Mouse (Mus musculus) forebrain, embryonic 10.5 days (tissue): Measurements from ENCODE around the gene Cd248. TPM values are rescaled to one million over a fixed set of nuclear protein-coding genes. Genes with fewer than 3 reads are reported as not detected.
"Not testable (repeated sequence)": the region's sequence is repeated elsewhere in the genome, so short reads cannot be mapped to it uniquely, and the experiment has no call there.

Experiments
- DNase-seq: peaks from one replicate; pipeline ENCODE4 v3.0.0-alpha.2; 2017; ENCODE audit warnings: low spot score; ENCODE audit errors: extremely low spot score
- H3K27ac ChIP-seq: fragments of 300-500 bp; sonication (generic); 2 replicates; pipeline ENCODE4 v1.5.1; 2016; ENCODE audit warnings: mild to moderate bottlenecking
- H3K27me3 ChIP-seq: fragments of 300-500 bp; sonication (generic); 2 replicates; pipeline ENCODE4 v1.6.1; 2016; ENCODE audit warnings: mild to moderate bottlenecking; ENCODE audit not compliant: poor library complexity, severe bottlenecking
- H3K36me3 ChIP-seq: fragments of 300-500 bp; sonication (generic); replicated peaks from 2 replicates; pipeline ENCODE4 v1.6.1; 2016; ENCODE audit warnings: mild to moderate bottlenecking, moderate library complexity
- H3K4me1 ChIP-seq: fragments of 300-500 bp; sonication (generic); 2 replicates; pipeline ENCODE4 v1.6.1; 2016
- H3K4me3 ChIP-seq: fragments of 300-500 bp; sonication (generic); 2 replicates; pipeline ENCODE4 v1.5.1; 2016; ENCODE audit warnings: mild to moderate bottlenecking, moderate library complexity
- H3K9me3 ChIP-seq: fragments of 300-500 bp; sonication (generic); 2 replicates; pipeline ENCODE4 v1.6.1; 2016; ENCODE audit warnings: mild to moderate bottlenecking, moderate library complexity
- WGBS: fragments of 180-500 bp; shearing (Covaris S2); methylation state at CpG from one replicate; pipeline ENCODE4 v1.1.7; 2016; 5-methylcytosine and 5-hydroxymethylcytosine counted together
- polyA plus RNA-seq: library from polyadenylated mRNA; unstranded; fragments of >200 nt; fragmentation: Nextera tagmentation; extraction: Ambion mirVana; gene quantifications from 2 replicates; pipeline ENCODE4 v1.2.1, GENCODE M21; 2016

Cd248 gene
- polyA plus RNA-seq, 1 experiment from 2014 or later: 15.9 TPM

DNA sequence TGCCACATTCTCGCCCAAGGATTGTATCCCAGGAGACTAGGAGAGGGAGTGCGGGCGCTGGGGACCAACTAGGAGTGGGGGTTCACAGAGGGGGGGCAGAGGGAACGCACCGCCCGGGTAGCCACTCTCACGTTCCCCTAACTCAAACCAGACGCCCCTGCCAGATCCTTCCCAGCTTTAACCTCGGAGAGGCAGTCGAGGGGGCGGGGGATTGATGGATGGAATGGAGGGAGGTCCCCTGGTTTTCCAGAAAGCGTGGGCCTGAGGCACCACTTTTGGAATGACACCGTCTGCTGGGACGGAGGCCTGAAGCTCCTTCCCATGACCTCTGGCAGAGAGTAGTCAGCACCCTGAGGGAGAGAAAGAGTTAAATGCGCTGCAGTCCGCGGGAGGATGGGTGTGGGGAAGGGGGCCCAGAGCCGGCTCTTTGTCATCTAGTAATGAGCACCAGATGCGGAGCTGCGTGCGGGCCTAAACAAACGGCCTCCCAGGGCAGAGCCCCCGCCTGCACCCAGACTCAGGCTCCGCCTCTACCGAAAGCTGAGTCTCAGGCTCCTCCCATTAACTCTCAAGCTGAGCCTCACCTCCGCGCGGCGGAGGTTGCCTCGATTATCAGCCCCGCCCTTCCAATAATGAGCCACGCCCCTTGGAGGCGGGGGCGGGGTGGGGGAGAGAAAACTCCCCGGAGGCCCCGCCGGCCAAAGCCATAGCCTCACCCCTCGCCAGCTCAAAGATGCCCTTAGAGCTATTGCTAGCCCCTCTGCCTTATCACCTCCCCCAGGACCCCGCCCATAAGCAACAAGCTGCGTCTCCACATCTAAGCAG, 3.9 kb downstream of the Cd248 start:
- Histone ChIP-seq H3K36me3 (no peaks in the 10 kb centered on the region), H3K27ac (peak overlapping the region; percentile 92), H3K4me1 (peaks cover 64% of the 10 kb centered on the region), H3K9me3 (no peaks in the 10 kb centered on the region), H3K27me3 (peaks cover 68% of the 10 kb centered on the region), H3K4me3 (peak overlapping the region; percentile 61)
- WGBS: under 1% methylated on average over 40 of the region's 40 CpGs
- DNase-seq: peak; percentile 89

DNA sequence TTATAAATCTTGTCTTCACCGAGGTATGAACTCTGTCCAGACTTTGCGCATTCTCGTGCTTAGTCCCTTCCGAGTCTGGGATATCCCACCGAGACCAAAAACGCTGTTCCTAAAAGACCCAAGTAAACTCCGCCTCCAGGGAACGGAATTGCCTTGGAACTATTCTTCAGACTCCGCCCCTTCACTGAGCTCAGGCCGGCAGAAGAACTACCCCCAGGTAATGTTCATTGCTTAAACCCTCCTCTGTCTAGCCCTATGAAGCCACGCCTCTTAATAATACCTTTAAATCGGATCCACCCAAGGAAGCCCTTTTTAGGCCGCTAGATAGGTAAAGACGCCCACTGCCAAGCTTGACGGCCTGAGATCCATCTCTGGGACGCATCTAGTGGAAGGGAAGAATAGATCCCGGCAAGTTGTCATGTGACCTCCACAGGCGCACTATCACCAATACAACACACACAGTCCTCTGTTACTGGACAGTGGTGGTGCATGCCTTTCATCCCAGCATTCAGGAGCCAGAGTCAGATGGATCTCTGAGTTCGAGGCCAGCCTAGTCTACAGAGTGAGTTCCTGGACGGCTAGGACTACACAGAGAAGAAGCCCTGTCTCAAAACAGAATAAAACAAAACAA, 4.6 kb downstream of the Cd248 start:
- peak; percentile 57 for DNase-seq
- WGBS: 1% methylated on average over 20 of the region's 20 CpGs
- H3K36me3 ChIP-seq: no peaks in the 10 kb centered on the region
- peak overlapping the region; percentile 61 for H3K4me3 ChIP-seq
- H3K4me1 ChIP-seq: peaks cover 56% of the 10 kb centered on the region
- peaks cover 60% of the 10 kb centered on the region for H3K27me3 ChIP-seq
- H3K27ac ChIP-seq: peak overlapping the region; percentile 92
- no peaks in the 10 kb centered on the region for H3K9me3 ChIP-seq

DNA sequence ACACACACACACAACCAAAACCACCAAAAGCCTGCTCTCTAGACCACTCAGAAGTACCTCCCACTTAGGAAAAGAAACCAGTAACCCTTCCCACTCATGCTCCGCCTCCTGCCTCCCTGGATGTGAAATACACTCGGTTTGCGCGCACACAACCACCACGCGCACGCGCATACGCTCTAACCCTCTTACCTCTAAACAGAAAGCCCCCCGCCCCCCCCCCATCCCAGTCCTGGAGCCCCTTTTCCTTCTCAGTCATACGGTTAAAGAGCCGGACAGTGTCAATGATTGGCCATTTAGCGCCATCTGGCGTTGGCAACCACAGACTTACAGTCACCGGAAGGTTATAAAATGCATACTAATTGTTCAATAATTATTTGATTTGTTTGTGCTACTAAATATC, 5.2 kb downstream of the Cd248 start:
- no peaks in the 10 kb centered on the region for H3K9me3 ChIP-seq
- under 1% methylated on average over 15 of the region's 15 CpGs for WGBS
- H3K27me3 ChIP-seq: peaks cover 55% of the 10 kb centered on the region
- H3K36me3 ChIP-seq: no peaks in the 10 kb centered on the region
- peak overlapping the region; percentile 92 for H3K27ac ChIP-seq
- peak overlapping the region; percentile 61 for H3K4me3 ChIP-seq
- peak; percentile 84 for DNase-seq
- H3K4me1 ChIP-seq: peaks cover 51% of the 10 kb centered on the region

DNA sequence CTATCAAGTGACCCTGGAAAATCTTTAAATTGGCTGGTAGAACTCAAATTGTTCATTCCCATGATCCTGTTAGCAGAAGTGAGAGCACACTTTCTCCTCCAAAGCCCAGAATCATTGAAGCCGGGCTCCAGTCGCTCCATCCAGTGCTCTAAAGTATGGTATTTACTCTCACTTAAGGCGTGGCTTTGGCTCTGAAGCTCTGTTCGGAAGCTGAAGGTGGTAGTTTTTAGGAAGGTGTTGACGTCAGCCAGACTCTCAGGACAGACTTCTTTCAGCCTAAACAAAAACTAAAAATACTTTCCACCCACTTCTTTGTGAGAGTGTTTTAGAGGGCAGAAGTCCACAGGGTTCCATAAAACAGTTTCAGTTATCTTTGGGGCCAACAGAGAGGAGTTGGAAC, 5.6 kb downstream of the Cd248 start:
- H3K9me3 ChIP-seq: no peaks in the 10 kb centered on the region
- H3K36me3 ChIP-seq: no peaks in the 10 kb centered on the region
- H3K4me1 ChIP-seq: peaks cover 46% of the 10 kb centered on the region
- H3K4me3 ChIP-seq: no peak overlapping the region
- 47% methylated on average over 5 of the region's 5 CpGs for WGBS
- no peak overlapping the region for H3K27ac ChIP-seq
- DNase-seq: no peak
- H3K27me3 ChIP-seq: peaks cover 50% of the 10 kb centered on the region

DNA sequence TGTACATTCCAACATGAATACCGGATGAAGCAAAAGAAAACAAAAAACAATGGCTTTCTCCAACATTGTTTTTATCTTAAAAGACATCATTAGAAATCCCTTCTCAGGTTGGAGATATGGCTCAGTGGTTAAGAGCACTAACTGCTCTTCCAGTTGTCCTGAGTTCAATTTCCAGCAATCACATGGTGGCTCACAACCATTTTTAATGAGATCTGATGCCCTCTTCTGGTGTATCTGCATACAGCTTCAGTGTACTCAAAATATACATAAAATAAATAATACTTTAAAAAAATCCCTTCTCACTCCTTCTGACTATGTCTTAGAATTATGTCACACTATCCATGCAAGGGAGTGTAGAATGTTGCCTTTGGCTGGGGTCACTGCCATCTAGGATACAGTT, 11.4 kb downstream of the Cd248 start:
- Histone ChIP-seq H3K27me3 (peaks cover 59% of the 10 kb centered on the region), H3K4me3 (no peak overlapping the region), H3K4me1 (no peaks in the 10 kb centered on the region), H3K27ac (no peak overlapping the region), H3K36me3 (no peaks in the 10 kb centered on the region), H3K9me3 (no peaks in the 10 kb centered on the region)
- WGBS: 91% methylated on average over 1 of the region's 1 CpGs
- no peak for DNase-seq

DNA sequence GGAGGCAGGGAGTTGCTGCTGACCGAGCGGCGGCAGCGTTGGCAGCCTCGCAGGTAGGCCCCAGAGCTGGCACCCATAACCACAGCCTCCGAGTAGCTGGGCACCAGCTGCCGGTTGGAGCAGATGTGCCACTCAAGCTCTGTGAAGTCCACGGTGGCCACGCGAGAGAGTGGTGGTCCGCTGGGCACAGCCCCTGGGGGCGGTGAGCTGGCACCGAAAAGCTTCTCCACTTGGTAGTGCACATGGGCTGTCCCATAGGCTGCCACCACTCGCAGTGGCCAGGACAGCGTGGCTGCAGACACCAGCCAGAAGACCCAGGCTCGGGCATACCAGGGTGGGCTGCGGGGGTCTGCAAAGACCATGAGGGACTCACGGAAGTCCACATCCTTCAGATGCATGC, 14.1 kb downstream of the Cd248 start:
- peaks cover 76% of the 10 kb centered on the region for H3K27me3 ChIP-seq
- H3K27ac ChIP-seq: no peak overlapping the region
- no peaks in the 10 kb centered on the region for H3K9me3 ChIP-seq
- H3K36me3 ChIP-seq: no peaks in the 10 kb centered on the region
- DNase-seq: no peak
- WGBS: 71% methylated on average over 18 of the region's 18 CpGs
- peaks cover 13% of the 10 kb centered on the region for H3K4me1 ChIP-seq
- no peak overlapping the region for H3K4me3 ChIP-seq

DNA sequence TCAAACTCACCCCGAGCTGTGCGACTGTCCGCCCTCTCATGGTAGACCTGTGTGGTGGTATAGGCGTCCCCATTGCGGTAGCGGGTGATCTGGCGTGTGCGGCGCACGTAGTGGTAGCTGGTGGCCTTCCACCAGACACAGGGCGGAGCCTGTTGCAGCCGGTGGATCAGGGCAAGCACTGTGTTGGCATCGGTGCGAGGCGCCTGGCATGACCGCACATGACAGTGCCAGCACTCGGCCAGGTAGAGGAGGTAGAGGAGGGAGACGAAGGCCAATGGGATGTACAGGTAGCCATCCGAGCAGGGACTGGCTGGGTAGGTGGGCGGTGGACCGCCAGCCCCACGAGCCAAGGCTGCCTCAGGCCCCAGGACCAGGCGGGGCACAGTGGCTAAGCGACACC, 14.7 kb downstream of the Cd248 start:
- Histone ChIP-seq H3K4me3 (no peak overlapping the region), H3K36me3 (no peaks in the 10 kb centered on the region), H3K4me1 (peaks cover 19% of the 10 kb centered on the region), H3K27ac (no peak overlapping the region), H3K27me3 (peaks cover 78% of the 10 kb centered on the region), H3K9me3 (no peaks in the 10 kb centered on the region)
- WGBS: 71% methylated on average over 24 of the region's 24 CpGs
- DNase-seq: no peak

DNA sequence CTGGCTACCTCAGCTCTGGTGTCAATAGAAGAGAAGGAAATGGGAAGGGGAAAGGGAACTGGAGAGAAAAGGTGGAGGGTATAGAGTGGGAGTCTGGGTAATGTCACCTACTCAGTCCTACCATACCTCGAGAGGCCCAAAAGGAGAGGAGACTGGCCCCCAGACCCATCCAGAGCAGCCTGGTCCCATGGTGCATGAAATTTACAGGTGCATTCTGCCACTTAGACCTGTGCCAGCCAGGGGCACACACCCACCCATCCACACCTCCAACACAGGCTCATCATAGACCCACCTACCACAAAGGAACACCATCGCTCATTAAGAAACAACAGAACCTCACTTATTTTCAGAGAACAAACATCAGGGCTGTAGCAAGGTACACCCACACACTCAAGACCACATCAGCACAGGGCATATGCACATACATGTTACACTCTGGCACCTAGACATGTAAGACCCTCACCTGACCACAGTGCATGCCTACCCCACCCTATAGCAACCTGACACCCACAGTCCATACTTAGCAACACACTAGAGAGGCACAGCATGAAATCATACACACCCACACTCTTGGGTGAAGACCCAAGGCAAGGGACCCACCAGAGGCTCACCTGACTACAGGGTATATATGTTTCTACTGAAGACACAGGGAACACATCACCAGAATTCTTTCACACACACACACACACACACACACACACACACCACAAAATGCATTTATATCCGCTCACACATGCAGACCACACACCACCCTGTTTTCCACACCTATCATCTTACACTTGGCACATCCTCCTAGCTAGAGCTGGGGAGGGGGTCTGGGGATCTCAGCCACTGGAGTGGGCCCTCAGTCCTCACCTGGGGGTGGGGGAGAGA, 16.3 kb downstream of the Cd248 start:
- no peak for DNase-seq
- 66% methylated on average over 3 of the region's 3 CpGs for WGBS
- Histone ChIP-seq H3K36me3 (no peaks in the 10 kb centered on the region), H3K27me3 (peaks cover 78% of the 10 kb centered on the region), H3K4me3 (peak overlapping the region; percentile 58), H3K4me1 (peaks cover 30% of the 10 kb centered on the region), H3K27ac (no peak overlapping the region), H3K9me3 (no peaks in the 10 kb centered on the region)

DNA sequence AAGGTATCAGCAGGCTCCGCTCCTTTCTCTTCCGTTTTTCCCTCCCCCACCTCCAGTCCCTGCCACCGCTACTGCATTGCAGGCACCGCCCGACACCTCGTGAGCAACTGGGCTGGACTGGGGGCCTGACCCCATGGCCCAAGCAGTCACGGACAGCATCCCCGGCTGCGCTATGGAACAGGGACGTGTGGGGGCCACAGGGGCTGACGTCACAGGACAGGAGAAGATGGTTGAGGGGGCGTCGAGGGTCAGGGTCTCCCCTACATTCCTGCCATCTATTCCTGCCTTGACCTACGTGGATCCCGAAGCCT, 16.9 kb downstream of the Cd248 start:
- peak overlapping the region; percentile 58 for H3K4me3 ChIP-seq
- H3K27me3 ChIP-seq: peaks cover 74% of the 10 kb centered on the region
- WGBS: 4% methylated on average over 15 of the region's 15 CpGs
- H3K4me1 ChIP-seq: peaks cover 36% of the 10 kb centered on the region
- no peak overlapping the region for H3K27ac ChIP-seq
- no peaks in the 10 kb centered on the region for H3K9me3 ChIP-seq
- no peak for DNase-seq
- H3K36me3 ChIP-seq: peaks cover 3% of the 10 kb centered on the region

DNA sequence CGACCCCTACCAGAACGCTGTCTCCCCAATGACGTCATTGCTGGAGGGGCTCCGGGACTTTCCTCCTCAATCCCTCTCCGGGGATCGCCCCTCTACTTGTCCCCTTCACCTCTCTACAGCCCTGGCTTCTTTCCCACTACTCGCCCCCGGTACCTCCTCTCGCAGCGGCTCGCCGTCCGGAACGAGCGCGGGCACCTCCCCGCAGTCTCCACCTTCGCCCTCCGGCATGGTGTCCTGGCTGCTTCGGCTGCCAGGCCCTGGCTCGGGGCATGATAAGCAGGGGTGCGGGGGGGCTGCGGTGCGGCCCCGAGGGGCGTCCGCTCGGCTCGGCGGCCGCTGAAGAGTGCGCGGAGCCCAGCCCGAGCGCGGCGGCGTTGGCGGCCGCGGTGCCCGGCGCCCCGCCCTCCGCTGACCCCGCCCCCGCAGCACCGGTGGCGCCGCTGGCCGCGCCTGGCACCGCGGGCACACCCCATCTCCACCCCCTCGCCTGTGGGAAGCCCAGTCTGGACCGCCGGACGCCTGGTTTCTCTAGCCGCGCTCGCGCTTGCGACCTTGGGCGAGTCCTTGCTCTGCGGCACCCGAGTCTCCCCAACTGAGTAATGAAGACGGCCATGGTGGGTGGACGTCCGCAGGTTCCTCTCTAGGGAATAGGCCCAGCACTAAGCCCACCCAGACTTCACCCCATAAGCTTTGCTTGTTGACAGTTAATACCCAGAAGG, 17.4 kb downstream of the Cd248 start, which contains the start of gene Tmem151a:
Gene Tmem151a, minus strand, starts transcription at position 387 of the 719 bp plus-strand sequence.
- H3K27ac ChIP-seq: no peak within 1 kb of the TSS
- peaks cover 68% of the 10 kb centered on the region for H3K27me3 ChIP-seq
- under 1% methylated on average over 69 of the region's 69 CpGs for WGBS
- H3K36me3 ChIP-seq: peaks cover 6% of the 10 kb centered on the region
- DNase-seq: no peak
- peaks cover 36% of the 10 kb centered on the region for H3K4me1 ChIP-seq
- peak within 1 kb of the TSS; percentile 58 for H3K4me3 ChIP-seq
- no peaks in the 10 kb centered on the region for H3K9me3 ChIP-seq

DNA sequence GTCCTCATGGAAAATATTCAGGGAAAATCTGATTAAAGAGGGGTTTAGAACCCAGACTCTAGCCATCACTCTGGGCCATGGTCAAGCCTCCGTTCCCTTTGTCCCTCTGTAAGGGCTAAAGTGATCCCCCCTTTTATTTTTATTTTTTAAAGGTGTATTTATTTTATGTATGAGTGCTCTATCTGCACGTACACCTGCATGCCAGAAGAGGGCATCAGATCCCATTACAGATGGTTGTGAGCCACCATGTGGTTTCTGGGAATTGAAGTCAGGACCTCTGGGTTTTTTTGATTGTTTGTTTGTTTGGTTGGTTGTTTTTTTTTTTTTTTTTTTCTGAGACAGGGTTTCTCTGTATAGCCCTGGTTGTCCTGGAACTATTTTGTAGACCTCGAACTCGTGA, 18.7 kb downstream of the Cd248 start:
- Histone ChIP-seq H3K4me1 (peaks cover 36% of the 10 kb centered on the region), H3K27me3 (peaks cover 56% of the 10 kb centered on the region), H3K36me3 (peaks cover 18% of the 10 kb centered on the region)
- not testable (repeated sequence) for H3K9me3 ChIP-seq, H3K27ac ChIP-seq, H3K4me3 ChIP-seq, DNase-seq
- 63% methylated on average over 4 of the region's 4 CpGs for WGBS
